ENCODE assay signal across 27 mouse cellular contexts in genomic region chr12:97529556-97529955, GRCm38 (mm10).
DNase-seq lines count a peak whose midpoint lies in the region; ATAC-seq lines count a peak whose summit lies in the region.
"Had no signal": no experiment of that assay in that cellular context is flagged by ENCODE, and none has a peak within 500 bp of the region (broad histone marks: within the 10 kb centered on the region; RNA-seq: fewer than 3 reads in every experiment).

No protein-coding gene starts in this region.

- no peaks in the 10 kb centered on the region for H3K27me3 ChIP-seq in hindbrain, embryonic 16.5 days (replicated peaks; ENCODE audit: control insufficient read depth, insufficient read depth, low read length)
- no peaks in the 10 kb centered on the region for H3K27me3 ChIP-seq in hindbrain, embryonic 14.5 days (ENCODE audit: control insufficient read depth, insufficient read depth, low read length)
- H3K27me3 ChIP-seq: CH12.LX; forebrain, embryonic 13.5 days; heart, embryonic 12.5 days; heart, embryonic 15.5 days; hindbrain, embryonic 15.5 days; Patski had no signal

- WGBS in hindbrain, embryonic 16.5 days = 86% methylated on average over 4 of the region's 4 CpGs
- WGBS in hindbrain, embryonic 14.5 days = 89% methylated on average over 4 of the region's 4 CpGs

- H3K4me1 ChIP-seq in hindbrain, embryonic 16.5 days (ENCODE audit: control insufficient read depth, insufficient read depth, low read depth, low read length) = no peaks in the 10 kb centered on the region
- H3K4me1 ChIP-seq in hindbrain, embryonic 14.5 days (replicated peaks; ENCODE audit: control insufficient read depth, insufficient read depth, low read length) = no peaks in the 10 kb centered on the region
- H3K4me1 ChIP-seq: forebrain, embryonic 10.5 days; forebrain, embryonic 13.5 days; heart, embryonic 12.5 days; heart, embryonic 15.5 days; hindbrain, embryonic 15.5 days had no signal

- H3K9me3 ChIP-seq in hindbrain, embryonic 16.5 days (ENCODE audit: control insufficient read depth, low read length) = no peaks in the 10 kb centered on the region
- no peaks in the 10 kb centered on the region for H3K9me3 ChIP-seq in hindbrain, embryonic 14.5 days (ENCODE audit: control insufficient read depth, low read length)
- H3K9me3 ChIP-seq: forebrain, embryonic 10.5 days; forebrain, embryonic 13.5 days; heart, embryonic 12.5 days; heart, embryonic 15.5 days; hindbrain, embryonic 15.5 days had no signal

- peak; percentile 52; the same call in 1 of the 2 replicates for ATAC-seq in hindbrain, embryonic 16.5 days
- ATAC-seq in hindbrain, embryonic 14.5 days (ENCODE audit: low FRiP score) = no peak
- ATAC-seq: forebrain, embryonic 13.5 days; forebrain, embryonic 16.5 days; inflammation-experienced regulatory T-cells, adult 6 months; intestine, embryonic 16.5 days; Patski had no signal

- no peak overlapping the region for H3K9ac ChIP-seq in hindbrain, embryonic 16.5 days (ENCODE audit: low read depth, low read length)
- H3K9ac ChIP-seq in hindbrain, embryonic 14.5 days = no peak overlapping the region
- H3K9ac ChIP-seq: forebrain, embryonic 13.5 days; heart, embryonic 12.5 days; heart, embryonic 15.5 days; hindbrain, embryonic 15.5 days had no signal

- no peaks in the 10 kb centered on the region for H3K36me3 ChIP-seq in hindbrain, embryonic 16.5 days (ENCODE audit: control insufficient read depth, insufficient read depth, low read length)
- H3K36me3 ChIP-seq in hindbrain, embryonic 14.5 days (replicated peaks; ENCODE audit: control insufficient read depth, insufficient read depth) = no peaks in the 10 kb centered on the region
- H3K36me3 ChIP-seq: forebrain, embryonic 10.5 days; G1E; heart, embryonic 12.5 days; heart, embryonic 15.5 days; hindbrain, embryonic 15.5 days had no signal

- peak; percentile 2 for DNase-seq in cerebellum, adult 9-11 months
- DNase-seq in cerebellum, adult 18-20 months = no peak
- DNase-seq in cerebellum, postnatal 25 days = peak; percentile 45 to 47
- no peak for DNase-seq in cerebellum, adult 11 months
- DNase-seq in hindbrain, embryonic 14.5 days (ENCODE audit: low spot score) = no peak
- DNase-seq: adrenal gland, postnatal 10 days; adrenal gland, postnatal 36 days; B cell, adult 2 months; cerebellum, adult 9-10 months; gastrocnemius, postnatal 10 days; gastrocnemius, postnatal 36 days; heart, postnatal 10 days; heart, postnatal 36 days; kidney, adult 18-20 months; kidney, adult 9 months had no signal

- no peak overlapping the region for H3K4me2 ChIP-seq in hindbrain, embryonic 16.5 days (ENCODE audit: low read length)
- H3K4me2 ChIP-seq in hindbrain, embryonic 14.5 days (replicated peaks) = no peak overlapping the region
- H3K4me2 ChIP-seq: forebrain, embryonic 13.5 days; heart, embryonic 12.5 days; heart, embryonic 15.5 days; hindbrain, embryonic 15.5 days had no signal

- H3K27ac ChIP-seq in hindbrain, embryonic 16.5 days (ENCODE audit: low read depth, low read length) = no peak overlapping the region
- H3K27ac ChIP-seq in hindbrain, embryonic 14.5 days = no peak overlapping the region
- H3K27ac ChIP-seq: forebrain, embryonic 10.5 days; forebrain, embryonic 13.5 days; heart, embryonic 15.5 days; hindbrain, embryonic 15.5 days had no signal

- H3K4me3 ChIP-seq in hindbrain, embryonic 16.5 days (ENCODE audit: low read length) = no peak overlapping the region
- H3K4me3 ChIP-seq in hindbrain, embryonic 14.5 days (replicated peaks; ENCODE audit: low read length) = no peak overlapping the region
- H3K4me3 ChIP-seq: forebrain, embryonic 10.5 days; forebrain, embryonic 13.5 days; heart, embryonic 12.5 days; heart, embryonic 15.5 days; hindbrain, embryonic 15.5 days had no signal

Comparison
In these comparisons a context has a peak if more than half of its experiments do, and no peak if none do; other contexts are left out.
1. DNase-seq: peak in cerebellum, adult 9-11 months (single experiment) and cerebellum, postnatal 25 days (2 of 2); none in cerebellum, adult 18-20 months (0 of 2), cerebellum, adult 11 months (single experiment) and hindbrain, embryonic 14.5 days (single experiment).